Comparison of ENCODE assay signal across 19 mouse cellular contexts in the genomic region with DNA sequence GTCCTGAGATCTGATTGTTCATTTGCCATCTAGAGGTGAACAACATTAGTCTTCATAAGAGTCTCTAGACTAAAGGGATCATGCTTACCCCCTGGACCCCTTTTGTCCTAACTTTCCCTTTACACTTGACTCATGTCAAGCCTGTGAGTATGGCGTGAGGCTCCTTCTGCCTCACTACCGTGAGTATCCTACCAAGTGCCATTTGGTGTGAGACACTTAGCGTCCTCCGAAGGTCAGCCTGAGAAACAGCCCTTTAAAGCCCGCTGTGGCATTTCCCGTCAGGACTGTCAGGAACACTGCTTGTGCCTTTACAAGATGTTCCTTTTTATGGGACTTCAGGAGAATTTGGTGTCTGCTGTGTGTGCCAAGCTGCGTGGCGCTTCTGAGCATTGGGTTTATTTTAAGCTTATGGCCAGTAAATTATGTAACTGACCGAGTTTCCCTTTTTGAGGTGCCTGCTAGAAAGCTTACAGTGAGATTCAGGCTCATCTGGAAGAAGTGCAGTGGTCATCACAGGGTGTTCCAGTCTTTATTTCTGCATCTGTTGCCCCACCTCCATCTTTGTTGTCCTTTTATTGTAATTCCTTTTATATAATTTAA.
DNase-seq lines count a peak whose midpoint lies in the region; ATAC-seq and TF ChIP-seq lines count a peak whose summit lies in the region.
"Had no signal": no experiment of that assay in that cellular context is flagged by ENCODE, and none has a peak within 500 bp of the region (broad histone marks: within the 10 kb centered on the region; RNA-seq: fewer than 3 reads in every experiment).

No protein-coding gene starts in this region.

- no peaks in the 10 kb centered on the region for H3K36me3 ChIP-seq in intestine, postnatal 0 days (ENCODE audit: control insufficient read depth, insufficient read depth)
- peaks cover 7% of the 10 kb centered on the region; the same call in 1 of the 2 replicates for H3K36me3 ChIP-seq in heart, embryonic 12.5 days
- H3K36me3 ChIP-seq: hindbrain, embryonic 13.5 days; midbrain, embryonic 10.5 days had no signal

- no peak overlapping the region for H3K4me3 ChIP-seq in intestine, postnatal 0 days (ENCODE audit: low read depth, low read length)
- H3K4me3 ChIP-seq in heart, embryonic 12.5 days, result no peak overlapping the region
- H3K4me3 ChIP-seq: erythroblast, embryonic 14.5 days; hindbrain, embryonic 13.5 days; midbrain, embryonic 10.5 days had no signal

- no peaks in the 10 kb centered on the region for H3K4me1 ChIP-seq in intestine, postnatal 0 days (replicated peaks; ENCODE audit: control insufficient read depth, insufficient read depth, low read length)
- H3K4me1 ChIP-seq in heart, embryonic 12.5 days (replicated peaks), result no peaks in the 10 kb centered on the region
- H3K4me1 ChIP-seq: hindbrain, embryonic 13.5 days had no signal

- no peak overlapping the region for H3K9ac ChIP-seq in intestine, postnatal 0 days (ENCODE audit: low read depth, low read length)
- no peak overlapping the region for H3K9ac ChIP-seq in heart, embryonic 12.5 days
- H3K9ac ChIP-seq: hindbrain, embryonic 13.5 days; liver, postnatal 0 days had no signal

- ATAC-seq in hematopoietic stem cell, adult 5-6 weeks (replicated peaks in 1 of 2; ENCODE audit: insufficient read depth in 1 of 2, low FRiP score in 2 of 2, low TSS enrichment in 1 of 2, low read depth in 1 of 2, poor library complexity in 2 of 2, severe bottlenecking in 2 of 2), result peak; percentile 44 to 51; a peak in 2 of 4 replicates
- ATAC-seq in intestine, postnatal 0 days, result no peak
- ATAC-seq in heart, embryonic 12.5 days (ENCODE audit: insufficient number of reproducible peaks, low FRiP score), result no peak
- ATAC-seq: forebrain, embryonic 14.5 days; liver, postnatal 0 days had no signal

- no peak for TF ChIP-seq CTCF in intestine, postnatal 0 days (IDR thresholded peaks at IDR 0.05; ENCODE audit: low read depth)

- no peak overlapping the region for H3K4me2 ChIP-seq in intestine, postnatal 0 days (replicated peaks; ENCODE audit: low read depth)
- no peak overlapping the region for H3K4me2 ChIP-seq in heart, embryonic 12.5 days
- H3K4me2 ChIP-seq: hindbrain, embryonic 13.5 days had no signal

- DNase-seq in cerebellum, adult 11-12 months, result peak; percentile 9
- no peak for DNase-seq in cerebellum, postnatal 14 days
- peak; percentile 22 for DNase-seq in layer of hippocampus, adult 9-11 months
- no peak for DNase-seq in layer of hippocampus, postnatal 14 days (ENCODE audit: low spot score in 2 of 2)
- DNase-seq in right cerebral cortex, adult 2 months (ENCODE audit: low spot score in 2 of 2), result peak; percentile 35 to 62
- DNase-seq: adrenal gland, adult 2 months; cerebellum, adult 18-20 months; gastrocnemius, postnatal 10 days; heart, postnatal 10 days; liver, postnatal 0 days; thymus, adult 2 months had no signal

- no peaks in the 10 kb centered on the region for H3K9me3 ChIP-seq in intestine, postnatal 0 days (ENCODE audit: control insufficient read depth)
- H3K9me3 ChIP-seq in heart, embryonic 12.5 days (replicated peaks), result no peaks in the 10 kb centered on the region
- H3K9me3 ChIP-seq: hindbrain, embryonic 13.5 days; midbrain, embryonic 10.5 days had no signal

- no peak overlapping the region for H3K27ac ChIP-seq in intestine, postnatal 0 days (ENCODE audit: low read depth, low read length)
- no peak overlapping the region for H3K27ac ChIP-seq in heart, embryonic 12.5 days (ENCODE audit: poor library complexity, severe bottlenecking)
- H3K27ac ChIP-seq: hindbrain, embryonic 13.5 days; kidney, postnatal 0 days; midbrain, embryonic 10.5 days had no signal

- 91% methylated on average over 9 of the region's 9 CpGs for WGBS in intestine, postnatal 0 days
- 84% methylated on average over 9 of the region's 9 CpGs for WGBS in heart, embryonic 12.5 days

- H3K27me3 ChIP-seq in intestine, postnatal 0 days (replicated peaks; ENCODE audit: control insufficient read depth, insufficient read depth, low read length), result no peaks in the 10 kb centered on the region
- no peaks in the 10 kb centered on the region for H3K27me3 ChIP-seq in heart, embryonic 12.5 days (replicated peaks)
- H3K27me3 ChIP-seq: hindbrain, embryonic 13.5 days had no signal

Comparison
In these comparisons a context has a peak if more than half of its experiments do, and no peak if none do; other contexts are left out.
1. DNase-seq: peak in cerebellum, adult 11-12 months (single experiment), layer of hippocampus, adult 9-11 months (single experiment) and right cerebral cortex, adult 2 months (2 of 2); none in cerebellum, postnatal 14 days (0 of 2) and layer of hippocampus, postnatal 14 days (0 of 2).
2. ATAC-seq: peak in hematopoietic stem cell, adult 5-6 weeks (2 of 2); none in intestine, postnatal 0 days (single experiment) and heart, embryonic 12.5 days (single experiment).